Mouse (Mus musculus) midbrain, embryonic 16.5 days (tissue): ENCODE data around the gene Kcng3. TPM values are rescaled to one million over a fixed set of nuclear protein-coding genes. Genes with fewer than 3 reads are reported as not detected.

Source experiments
- ATAC-seq: fragments of 200-750 bp; cut with Nextera tagmentation; 2 replicates; pipeline ENCODE4 v1.8.0; 2017; ENCODE audit warnings: moderate TSS enrichment
- H3K27ac ChIP-seq: fragments of 300-500 bp; sonication (generic); 2 replicates; pipeline ENCODE4 v1.5.1; 2014; ENCODE audit warnings: mild to moderate bottlenecking, low read length, mixed read lengths
- H3K27me3 ChIP-seq: fragments of 300-500 bp; sonication (generic); 2 replicates; pipeline ENCODE4 v1.6.1; 2014; ENCODE audit warnings: low read depth, low read length, mixed read lengths; ENCODE audit not compliant: control insufficient read depth, insufficient read depth
- H3K36me3 ChIP-seq: fragments of 300-500 bp; sonication (generic); 2 replicates; pipeline ENCODE4 v1.6.1; 2014; ENCODE audit warnings: mild to moderate bottlenecking, low read length, moderate library complexity, mixed read lengths; ENCODE audit not compliant: control insufficient read depth, insufficient read depth
- H3K4me1 ChIP-seq: fragments of 300-500 bp; sonication (generic); 2 replicates; pipeline ENCODE4 v1.6.1; 2014; ENCODE audit warnings: mild to moderate bottlenecking, low read length, mixed read lengths; ENCODE audit not compliant: control insufficient read depth, insufficient read depth
- H3K4me2 ChIP-seq: fragments of 300-500 bp; sonication (generic); 2 replicates; pipeline ENCODE4 v1.6.1; 2014; ENCODE audit warnings: mild to moderate bottlenecking, low read length, mixed read lengths
- H3K4me3 ChIP-seq: fragments of 300-500 bp; sonication (generic); 2 replicates; pipeline ENCODE4 v1.5.1; 2014; ENCODE audit warnings: low read depth, mild to moderate bottlenecking, low read length, moderate library complexity, mixed read lengths
- H3K9ac ChIP-seq: fragments of 300-500 bp; sonication (generic); 2 replicates; pipeline ENCODE4 v1.6.1; 2014; ENCODE audit warnings: low read depth, low read length, mixed read lengths
- H3K9me3 ChIP-seq: fragments of 300-500 bp; sonication (generic); replicated peaks from 2 replicates; pipeline ENCODE4 v1.6.1; 2014; ENCODE audit warnings: mild to moderate bottlenecking, low read length, mixed read lengths; ENCODE audit not compliant: control insufficient read depth, poor library complexity, severe bottlenecking
- WGBS: fragments of 180-500 bp; shearing (Covaris S2); extraction: QIAGEN DNeasy Blood & Tissue Kit; methylation state at CpG from one replicate; pipeline ENCODE4 v1.1.7; 2014; 5-methylcytosine and 5-hydroxymethylcytosine counted together
- polyA plus RNA-seq: library from polyadenylated mRNA; unstranded; fragments of >200 nt; fragmentation: Nextera tagmentation; extraction: Ambion mirVana; gene quantifications from 2 replicates; pipeline ENCODE4 v1.2.1, GENCODE M21; 2015

Kcng3 gene
- polyA plus RNA-seq, 1 experiment from 2014 or later: 0.10 TPM

DNA sequence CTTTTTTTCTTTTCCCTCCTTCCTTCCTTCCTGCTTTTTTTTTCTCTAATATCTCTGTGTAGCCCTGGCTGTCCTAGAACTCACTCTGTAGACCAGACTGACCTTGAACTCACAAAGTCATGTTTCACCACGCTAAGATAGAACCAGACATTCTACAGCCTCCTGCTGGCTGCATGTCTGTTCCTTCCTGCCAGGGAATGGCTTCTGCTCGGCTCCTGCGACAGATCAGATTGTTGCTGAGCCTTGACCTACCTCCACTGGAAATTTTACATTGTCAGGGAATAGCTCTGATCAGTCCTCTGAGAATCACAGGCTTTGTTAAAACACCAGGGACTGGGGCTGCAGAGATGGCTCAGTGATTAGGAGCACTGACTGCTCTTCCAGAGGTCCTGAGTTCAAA lies 24.0 kb upstream of the Kcng3 start:
- 77% methylated on average over 3 of the region's 3 CpGs for WGBS
- no peaks in the 10 kb centered on the region for H3K9me3 ChIP-seq

DNA sequence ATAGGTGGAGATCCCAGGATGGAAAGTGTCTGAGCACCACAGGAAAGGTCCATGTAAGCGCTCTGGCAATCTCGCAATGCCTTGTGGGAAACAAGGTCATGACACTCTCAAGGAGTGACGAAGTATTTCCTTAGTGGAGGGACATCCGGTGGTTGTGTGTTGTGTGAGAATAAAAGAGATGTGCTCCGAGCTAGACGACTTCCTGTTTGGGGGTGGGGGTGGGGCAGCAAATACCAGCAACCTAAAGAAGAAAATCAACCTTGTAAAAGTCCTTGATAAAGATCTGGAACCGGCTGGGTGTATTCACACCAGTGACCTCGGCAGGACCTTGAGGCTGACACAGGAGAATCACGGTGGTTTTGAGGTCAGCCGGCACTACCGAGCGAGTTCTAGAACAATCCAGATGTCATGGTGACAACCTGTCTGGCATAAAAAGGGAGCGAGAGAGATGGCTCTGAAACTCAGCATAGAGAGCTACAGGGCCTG lies 23.0 kb upstream of the Kcng3 start:
- H3K9me3 ChIP-seq: no peaks in the 10 kb centered on the region
- no peak overlapping the region for H3K4me2 ChIP-seq
- H3K4me3 ChIP-seq: no peak overlapping the region
- no peaks in the 10 kb centered on the region for H3K4me1 ChIP-seq
- ATAC-seq: no peak
- H3K36me3 ChIP-seq: no peaks in the 10 kb centered on the region
- no peaks in the 10 kb centered on the region for H3K27me3 ChIP-seq
- H3K27ac ChIP-seq: no peak overlapping the region
- no peak overlapping the region for H3K9ac ChIP-seq
- 85% methylated on average over 13 of the region's 13 CpGs for WGBS

More for the DNA sequence above, 24.0 kb upstream of the Kcng3 start:
- Histone ChIP-seq H3K4me3 (no peak overlapping the region), H3K36me3 (no peaks in the 10 kb centered on the region), H3K27ac (no peak overlapping the region), H3K4me1 (no peaks in the 10 kb centered on the region), H3K27me3 (no peaks in the 10 kb centered on the region), H3K9ac (no peak overlapping the region), H3K4me2 (no peak overlapping the region)
- no peak for ATAC-seq

DNA sequence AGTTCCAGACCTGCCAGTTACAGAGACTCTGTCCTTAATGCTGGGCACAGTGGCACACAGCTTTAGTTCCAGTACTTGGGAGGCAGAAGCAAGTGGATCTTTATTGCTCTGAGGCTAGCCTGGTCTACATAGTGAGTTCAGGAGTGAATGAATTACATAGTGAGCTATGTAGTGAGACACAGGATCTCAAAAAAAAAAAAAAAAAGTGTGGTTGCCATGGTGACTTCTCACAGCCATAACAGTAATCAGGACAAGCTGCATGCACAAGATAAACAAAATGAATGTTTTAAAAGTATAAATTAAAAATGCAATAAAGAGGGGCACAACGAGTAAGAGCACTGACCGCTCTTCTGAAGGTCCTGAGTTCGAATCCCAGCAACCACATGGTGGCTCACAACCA lies 21.9 kb upstream of the Kcng3 start:
- WGBS: 92% methylated on average over 3 of the region's 3 CpGs
- ATAC-seq: no peak
- H3K9ac ChIP-seq: no peak overlapping the region
- no peak overlapping the region for H3K4me2 ChIP-seq
- no peaks in the 10 kb centered on the region for H3K4me1 ChIP-seq
- no peak overlapping the region for H3K27ac ChIP-seq
- H3K36me3 ChIP-seq: no peaks in the 10 kb centered on the region
- no peaks in the 10 kb centered on the region for H3K27me3 ChIP-seq
- H3K9me3 ChIP-seq: no peaks in the 10 kb centered on the region
- H3K4me3 ChIP-seq: no peak overlapping the region

DNA sequence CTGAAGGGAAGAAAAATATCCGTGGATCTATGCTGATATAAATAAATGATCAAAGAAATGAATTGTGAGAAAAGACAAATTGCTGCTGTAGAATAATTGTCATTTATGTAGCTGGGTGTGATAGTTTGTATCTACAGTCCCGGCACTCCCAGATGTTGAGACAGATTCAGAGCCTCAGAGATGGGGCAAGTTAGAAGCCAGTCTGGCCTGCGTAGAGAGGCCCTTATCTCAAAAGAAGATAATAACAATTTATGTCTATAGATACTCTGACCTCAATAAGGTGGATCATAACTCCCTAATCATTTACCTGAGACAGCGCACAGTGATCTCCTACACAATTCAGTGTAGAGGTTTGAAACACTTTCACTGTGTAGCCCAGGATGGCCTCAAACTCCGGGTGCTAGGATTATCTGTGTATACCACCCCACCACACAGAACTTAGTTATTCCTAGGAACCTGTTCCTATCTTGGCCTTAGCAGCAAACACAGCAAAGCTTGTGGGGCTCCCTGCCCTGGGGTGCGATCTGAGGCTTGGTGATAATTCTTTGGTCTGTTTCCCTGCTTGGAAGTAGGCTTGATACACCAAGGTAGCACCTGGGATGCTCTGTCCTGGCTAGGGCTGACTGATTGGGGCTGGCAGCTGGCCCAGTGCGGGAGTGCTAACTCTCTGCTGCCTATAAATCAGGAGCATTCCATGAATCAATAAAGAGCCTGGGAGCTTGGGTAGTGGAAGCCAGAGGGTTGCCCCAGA lies 19.4 kb upstream of the Kcng3 start:
- no peak for ATAC-seq
- Histone ChIP-seq H3K4me3 (no peak overlapping the region), H3K4me1 (no peaks in the 10 kb centered on the region), H3K9ac (no peak overlapping the region), H3K36me3 (no peaks in the 10 kb centered on the region), H3K27me3 (no peaks in the 10 kb centered on the region), H3K9me3 (no peaks in the 10 kb centered on the region), H3K4me2 (no peak overlapping the region), H3K27ac (no peak overlapping the region)
- WGBS: 90% methylated on average over 7 of the region's 7 CpGs

DNA sequence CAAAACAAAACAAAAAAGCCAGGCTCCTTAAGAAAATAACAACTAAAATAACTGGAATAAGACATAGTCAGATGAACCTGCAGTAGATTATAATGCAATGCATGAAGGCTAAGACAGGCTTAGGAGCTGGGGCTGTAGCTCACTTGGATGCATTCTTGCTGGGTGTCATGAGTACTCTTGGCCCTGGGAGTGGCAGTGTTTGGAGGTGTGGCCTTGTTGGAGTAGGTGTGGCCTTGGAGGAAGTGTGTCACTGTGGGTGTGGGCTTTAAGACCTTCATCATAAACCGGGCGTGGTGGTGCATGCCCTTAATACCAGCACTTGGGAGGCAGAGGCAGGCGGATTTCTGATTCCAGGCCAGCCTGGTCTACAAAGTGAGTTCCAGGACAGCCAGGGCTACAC lies 18.3 kb upstream of the Kcng3 start:
- no peak overlapping the region for H3K27ac ChIP-seq
- H3K9ac ChIP-seq: no peak overlapping the region
- WGBS: 94% methylated on average over 3 of the region's 3 CpGs
- H3K4me2 ChIP-seq: no peak overlapping the region
- no peaks in the 10 kb centered on the region for H3K4me1 ChIP-seq
- H3K27me3 ChIP-seq: no peaks in the 10 kb centered on the region
- no peaks in the 10 kb centered on the region for H3K36me3 ChIP-seq
- ATAC-seq: no peak
- H3K4me3 ChIP-seq: no peak overlapping the region
- no peaks in the 10 kb centered on the region for H3K9me3 ChIP-seq

DNA sequence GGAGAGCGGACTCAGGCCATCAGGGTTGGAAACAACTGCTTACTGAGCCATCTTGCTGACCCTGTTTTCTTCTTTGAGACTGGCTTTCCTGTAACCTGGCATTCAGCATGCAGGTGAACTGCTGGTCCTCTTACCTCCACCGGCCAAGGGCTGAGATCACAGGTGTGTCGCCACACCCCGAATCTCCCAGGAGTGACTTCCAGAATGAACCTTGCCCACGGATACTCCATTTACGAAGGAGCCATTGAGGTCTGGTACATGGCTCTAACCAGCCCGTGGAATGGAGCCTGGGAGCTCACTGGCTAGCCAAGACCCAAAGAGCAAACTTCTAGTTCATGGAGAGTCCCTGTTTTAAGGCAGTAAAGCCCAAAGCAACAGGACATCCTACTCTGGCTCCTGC lies 15.7 kb upstream of the Kcng3 start:
- no peak overlapping the region for H3K4me2 ChIP-seq
- no peaks in the 10 kb centered on the region for H3K27me3 ChIP-seq
- no peak overlapping the region for H3K27ac ChIP-seq
- H3K36me3 ChIP-seq: no peaks in the 10 kb centered on the region
- H3K4me1 ChIP-seq: no peaks in the 10 kb centered on the region
- H3K9me3 ChIP-seq: no peaks in the 10 kb centered on the region
- no peak overlapping the region for H3K9ac ChIP-seq
- no peak overlapping the region for H3K4me3 ChIP-seq
- ATAC-seq: no peak
- 96% methylated on average over 7 of the region's 7 CpGs for WGBS

DNA sequence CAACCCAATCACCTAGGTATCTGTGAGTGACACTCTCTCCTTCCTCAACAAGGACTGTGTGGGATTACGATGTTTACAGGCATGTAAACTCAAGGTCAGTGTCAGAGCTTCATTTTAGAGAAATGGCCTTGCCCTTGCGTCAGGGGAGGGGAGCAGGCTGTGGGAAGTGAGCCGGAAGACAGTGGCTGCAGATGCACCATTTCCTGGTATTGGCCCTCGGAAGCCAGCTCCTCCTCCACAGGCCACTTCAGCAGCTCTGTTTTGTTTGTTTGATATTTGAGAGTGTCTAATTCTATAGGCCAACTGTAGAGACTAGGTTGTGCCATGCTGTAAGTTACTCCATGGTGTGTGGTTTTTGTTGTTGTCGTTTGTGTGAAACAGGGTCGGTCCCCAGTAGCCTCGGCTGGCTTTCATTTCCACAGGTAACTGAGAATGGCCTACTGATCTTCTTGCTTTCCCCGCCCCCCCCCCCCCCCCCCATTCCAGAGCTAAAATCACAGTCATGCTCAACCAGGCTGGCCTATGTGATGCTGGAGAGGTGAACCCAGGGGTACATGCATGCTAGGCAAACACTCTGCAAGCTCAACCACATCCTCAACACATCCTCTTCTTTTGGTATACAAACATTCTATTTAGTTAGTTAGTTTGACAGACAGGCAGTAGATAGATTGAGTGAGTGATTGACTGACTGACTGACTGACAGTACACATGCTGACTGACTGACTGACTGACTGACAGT lies 14.9 kb upstream of the Kcng3 start:
- 84% methylated on average over 8 of the region's 8 CpGs for WGBS
- no peaks in the 10 kb centered on the region for H3K36me3 ChIP-seq
- no peak overlapping the region for H3K27ac ChIP-seq
- no peaks in the 10 kb centered on the region for H3K4me1 ChIP-seq
- no peaks in the 10 kb centered on the region for H3K9me3 ChIP-seq
- H3K4me3 ChIP-seq: no peak overlapping the region
- no peaks in the 10 kb centered on the region for H3K27me3 ChIP-seq
- H3K4me2 ChIP-seq: no peak overlapping the region
- ATAC-seq: no peak
- no peak overlapping the region for H3K9ac ChIP-seq

DNA sequence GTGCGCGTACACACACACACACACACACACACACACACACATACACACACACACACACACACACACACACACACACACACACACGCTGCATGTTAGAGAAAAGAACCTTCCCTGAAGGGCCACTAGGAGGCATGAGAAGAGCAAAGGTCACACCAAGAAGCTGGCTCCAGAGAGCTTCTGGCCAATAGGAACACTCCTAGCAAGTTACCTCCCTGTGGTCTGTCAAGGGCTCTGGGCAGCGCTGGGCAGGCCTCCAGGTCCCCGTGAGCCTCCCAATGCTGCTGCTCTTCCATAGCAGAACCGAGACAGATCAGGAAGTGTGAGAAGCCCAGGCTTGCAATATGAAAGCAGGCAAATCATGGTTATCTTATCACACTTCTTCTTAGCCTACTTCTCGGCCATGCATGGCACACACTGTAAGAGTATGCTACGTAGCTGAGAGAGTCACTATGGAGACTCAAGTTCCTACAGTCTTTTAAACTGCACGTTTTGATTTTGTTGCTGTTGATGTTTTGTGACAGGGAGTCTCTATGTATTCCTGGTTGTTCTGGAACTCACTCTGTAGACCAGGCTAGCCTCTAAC lies 13.6 kb upstream of the Kcng3 start:
- no peak for ATAC-seq
- Histone ChIP-seq H3K36me3 (no peaks in the 10 kb centered on the region), H3K27ac (no peak overlapping the region), H3K4me3 (no peak overlapping the region), H3K9me3 (no peaks in the 10 kb centered on the region), H3K9ac (no peak overlapping the region), H3K4me1 (no peaks in the 10 kb centered on the region), H3K4me2 (no peak overlapping the region), H3K27me3 (no peaks in the 10 kb centered on the region)
- 59% methylated on average over 9 of the region's 9 CpGs for WGBS

DNA sequence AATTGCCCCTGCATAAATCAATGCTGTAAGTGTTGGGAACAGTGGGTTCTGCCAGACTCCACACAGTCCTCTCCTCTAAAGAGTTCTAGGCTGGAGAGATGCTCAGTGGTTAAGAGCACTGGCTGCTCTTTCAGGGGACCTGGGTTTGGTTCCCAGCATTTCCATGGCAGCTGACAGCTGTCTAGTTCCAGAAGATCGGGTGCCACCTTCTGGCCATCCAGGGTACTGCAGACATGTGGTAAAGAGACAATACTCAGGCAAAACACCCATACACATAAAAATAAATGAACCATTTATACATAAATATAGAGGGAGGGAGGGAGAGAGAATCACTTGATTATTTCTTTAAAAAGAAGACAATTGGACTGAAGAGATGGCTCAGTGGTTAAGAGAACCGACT lies 5.7 kb upstream of the Kcng3 start:
- no peak overlapping the region for H3K4me3 ChIP-seq
- no peaks in the 10 kb centered on the region for H3K9me3 ChIP-seq
- WGBS: 75% methylated on average over 2 of the region's 2 CpGs
- no peaks in the 10 kb centered on the region for H3K36me3 ChIP-seq
- H3K4me1 ChIP-seq: peaks cover 9% of the 10 kb centered on the region
- H3K27ac ChIP-seq: no peak overlapping the region
- H3K9ac ChIP-seq: no peak overlapping the region
- ATAC-seq: no peak
- H3K4me2 ChIP-seq: no peak overlapping the region
- H3K27me3 ChIP-seq: peaks cover 9% of the 10 kb centered on the region
